Mouse (Mus musculus) ES-E14 (cell line): Measurements from ENCODE around the gene Btg2.

Source experiments
- CHD2 ChIP-seq: IDR thresholded peaks from 2 replicates; pipeline ENCODE4 v1.6.1; 2014; ENCODE audit warnings: mild to moderate bottlenecking, low read depth, low read length, inconsistent platforms
- HCFC1 ChIP-seq: IDR thresholded peaks from 2 replicates; pipeline ENCODE4 v1.6.1; 2012; ENCODE audit warnings: low read length, inconsistent platforms, borderline replicate concordance; ENCODE audit not compliant: insufficient read depth
- MAFK ChIP-seq: IDR thresholded peaks from 2 replicates; pipeline ENCODE4 v1.6.1; 2014; ENCODE audit warnings: mild to moderate bottlenecking, low read depth, low read length, inconsistent platforms; ENCODE audit not compliant: insufficient read depth
- ZC3H11A ChIP-seq: IDR thresholded peaks from 2 replicates; pipeline ENCODE4 v1.6.1; 2012; ENCODE audit warnings: low read depth, mild to moderate bottlenecking, inconsistent platforms, low read length, borderline replicate concordance
- ZNF384 ChIP-seq: IDR thresholded peaks from 2 replicates; pipeline ENCODE4 v1.6.1; 2012; ENCODE audit warnings: low read depth, low read length, inconsistent platforms

DNA sequence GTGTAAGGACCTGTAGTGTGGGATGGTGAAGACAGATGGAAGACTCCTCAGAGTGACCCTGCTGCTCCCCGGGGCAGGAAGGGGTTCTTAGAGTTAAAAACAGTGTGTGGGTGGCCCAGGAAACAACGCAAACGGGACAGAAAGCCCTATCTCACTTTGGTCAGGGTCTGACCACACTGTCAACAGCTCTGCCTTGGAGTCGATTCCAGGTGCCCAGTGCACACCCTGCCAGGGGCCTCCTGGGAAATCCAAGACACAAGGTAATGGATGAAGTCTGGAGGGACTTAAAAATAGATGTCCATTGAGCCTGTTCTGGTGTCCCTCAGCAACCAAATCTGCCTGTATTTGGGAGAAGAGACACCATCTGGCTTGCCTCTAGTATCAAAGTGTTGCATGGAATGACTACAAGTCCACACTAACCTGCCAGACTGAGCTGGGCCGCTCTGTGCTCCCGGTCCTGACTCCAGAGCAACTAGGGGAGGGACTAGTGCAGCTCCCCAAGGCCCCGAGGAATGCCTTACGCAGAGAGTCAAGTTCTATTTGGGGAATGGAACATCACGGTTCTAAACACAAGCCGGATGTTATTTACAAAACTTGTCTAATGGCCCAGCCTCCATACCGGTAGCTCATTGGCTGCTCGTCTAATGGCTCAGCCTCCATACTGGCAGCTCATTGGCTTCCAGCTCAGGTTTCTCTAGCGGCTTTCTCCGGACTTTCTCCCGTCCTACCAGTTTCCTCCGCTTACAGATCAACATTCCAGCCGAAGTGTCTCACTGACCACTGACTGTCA lies 20.0 kb upstream of the Btg2 start:
- no peak for TF ChIP-seq ZNF384
- no peak for TF ChIP-seq MAFK
- no peak for TF ChIP-seq HCFC1
- TF ChIP-seq CHD2, result no peak
- TF ChIP-seq ZC3H11A, result no peak
